Mouse (Mus musculus) intestine, embryonic 15.5 days (tissue): ENCODE measurements around the gene Eps8. TPM values are rescaled to one million over a fixed set of nuclear protein-coding genes. Genes with fewer than 3 reads are reported as not detected.

Experiments used
- ATAC-seq: fragments of 200-750 bp; cut with Nextera tagmentation; 2 replicates; pipeline ENCODE4 v1.8.0; 2017; ENCODE audit warnings: moderate TSS enrichment, moderate library complexity
- H3K27ac ChIP-seq: fragments of 300-500 bp; sonication (generic); 2 replicates; pipeline ENCODE4 v1.5.1; 2015; ENCODE audit warnings: mild to moderate bottlenecking, inconsistent platforms
- H3K27me3 ChIP-seq: fragments of 300-500 bp; sonication (generic); replicated peaks from 2 replicates; pipeline ENCODE4 v1.6.1; 2015; ENCODE audit warnings: inconsistent platforms
- H3K36me3 ChIP-seq: fragments of 300-500 bp; sonication (generic); 2 replicates; pipeline ENCODE4 v1.6.1; 2015; ENCODE audit warnings: inconsistent platforms
- H3K4me1 ChIP-seq: fragments of 300-500 bp; sonication (generic); replicated peaks from 2 replicates; pipeline ENCODE4 v1.6.1; 2015; ENCODE audit warnings: inconsistent platforms
- H3K4me2 ChIP-seq: fragments of 300-500 bp; sonication (generic); replicated peaks from 2 replicates; pipeline ENCODE4 v1.6.1; 2015; ENCODE audit warnings: mild to moderate bottlenecking, inconsistent platforms
- H3K4me3 ChIP-seq: fragments of 300-500 bp; sonication (generic); replicated peaks from 2 replicates; pipeline ENCODE4 v1.5.1; 2015; ENCODE audit warnings: inconsistent platforms
- H3K9ac ChIP-seq: fragments of 300-500 bp; sonication (generic); 2 replicates; pipeline ENCODE4 v1.6.1; 2015; ENCODE audit warnings: inconsistent platforms
- H3K9me3 ChIP-seq: fragments of 300-500 bp; sonication (generic); 2 replicates; pipeline ENCODE4 v1.6.1; 2016; ENCODE audit warnings: inconsistent platforms
- WGBS: fragments of 180-500 bp; shearing (Covaris S2); methylation state at CpG from one replicate; pipeline ENCODE4 v1.1.7; 2015; 5-methylcytosine and 5-hydroxymethylcytosine counted together
- polyA plus RNA-seq: library from polyadenylated mRNA; unstranded; fragments of >200 nt; fragmentation: Nextera tagmentation; extraction: Ambion mirVana; gene quantifications from 2 replicates; pipeline ENCODE4 v1.2.1, GENCODE M21; 2015

Gene Eps8
- polyA plus RNA-seq, 1 experiment from 2014 or later: 85.2 TPM

GRCm38 (mm10) chr6:137556636-137557035, 98.0 kb downstream of the Eps8 start:
- Histone ChIP-seq H3K4me3 (no peak overlapping the region), H3K4me1 (peaks cover 7% of the 10 kb centered on the region; the same call in 1 of the 2 replicates), H3K4me2 (no peak overlapping the region), H3K36me3 (peaks cover 4% of the 10 kb centered on the region; the same call in 1 of the 2 replicates), H3K9me3 (no peaks in the 10 kb centered on the region), H3K27me3 (no peaks in the 10 kb centered on the region), H3K9ac (no peak overlapping the region), H3K27ac (no peak overlapping the region)
- WGBS: 93% methylated on average over 5 of the region's 5 CpGs
- ATAC-seq: no peak

- WGBS: 47% methylated on average over 8 of the region's 8 CpGs
- Histone ChIP-seq H3K27ac (peak overlapping the region; percentile 76), H3K27me3 (no peaks in the 10 kb centered on the region), H3K36me3 (peaks cover 4% of the 10 kb centered on the region; the same call in 1 of the 2 replicates), H3K4me1 (peaks cover 8% of the 10 kb centered on the region; the same call in 1 of the 2 replicates), H3K4me2 (0 out of 2 replicates have a peak overlapping the region, but pooled peaks have one; percentile 22), H3K9ac (no peak overlapping the region), H3K4me3 (no peak overlapping the region), H3K9me3 (no peaks in the 10 kb centered on the region)
- peak; percentile 89 for ATAC-seq
These were observed 104.5 kb downstream of the Eps8 start for GRCm38 (mm10) chr6:137550181-137550580.

- no peaks in the 10 kb centered on the region for H3K9me3 ChIP-seq
- no peak overlapping the region for H3K9ac ChIP-seq
- no peak overlapping the region for H3K4me3 ChIP-seq
- peaks cover 6% of the 10 kb centered on the region; the same call in 1 of the 2 replicates for H3K4me1 ChIP-seq
- ATAC-seq: no peak
- H3K36me3 ChIP-seq: peaks cover 4% of the 10 kb centered on the region; the same call in 1 of the 2 replicates
- 62% methylated on average over 5 of the region's 5 CpGs for WGBS
- H3K27me3 ChIP-seq: no peaks in the 10 kb centered on the region
- H3K27ac ChIP-seq: no peak overlapping the region
- H3K4me2 ChIP-seq: no peak overlapping the region
These were observed 106.1 kb downstream of the Eps8 start for GRCm38 (mm10) chr6:137548613-137549012.

- Histone ChIP-seq H3K4me1 (peaks cover 9% of the 10 kb centered on the region), H3K9me3 (no peaks in the 10 kb centered on the region), H3K9ac (no peak overlapping the region), H3K36me3 (peaks cover under 1% of the 10 kb centered on the region; the same call in 1 of the 2 replicates), H3K27me3 (no peaks in the 10 kb centered on the region), H3K4me3 (no peak overlapping the region), H3K27ac (no peak overlapping the region), H3K4me2 (no peak overlapping the region)
- WGBS: 60% methylated on average over 2 of the region's 2 CpGs
- no peak for ATAC-seq
These were observed 107.1 kb downstream of the Eps8 start for GRCm38 (mm10) chr6:137547555-137547954.

GRCm38 (mm10) chr6:137546101-137546500, 108.6 kb downstream of the Eps8 start:
- ATAC-seq: no peak
- H3K4me3 ChIP-seq: no peak overlapping the region
- no peak overlapping the region for H3K4me2 ChIP-seq
- H3K9ac ChIP-seq: no peak overlapping the region
- peaks cover 14% of the 10 kb centered on the region for H3K4me1 ChIP-seq
- no peaks in the 10 kb centered on the region for H3K9me3 ChIP-seq
- WGBS: 97% methylated on average over 6 of the region's 6 CpGs
- no peaks in the 10 kb centered on the region for H3K27me3 ChIP-seq
- H3K27ac ChIP-seq: no peak overlapping the region
- H3K36me3 ChIP-seq: no peaks in the 10 kb centered on the region

- no peaks in the 10 kb centered on the region for H3K36me3 ChIP-seq
- no peak overlapping the region for H3K27ac ChIP-seq
- no peaks in the 10 kb centered on the region for H3K9me3 ChIP-seq
- no peak overlapping the region for H3K4me2 ChIP-seq
- H3K4me1 ChIP-seq: peaks cover 12% of the 10 kb centered on the region
- 88% methylated on average over 3 of the region's 3 CpGs for WGBS
- H3K27me3 ChIP-seq: no peaks in the 10 kb centered on the region
- H3K9ac ChIP-seq: no peak overlapping the region
- no peak overlapping the region for H3K4me3 ChIP-seq
- no peak for ATAC-seq
These were observed 109.3 kb downstream of the Eps8 start for GRCm38 (mm10) chr6:137545341-137545740.

GRCm38 (mm10) chr6:137542231-137543152, 112.2 kb downstream of the Eps8 start:
- Histone ChIP-seq H3K9ac (no peak overlapping the region), H3K4me1 (peaks cover 8% of the 10 kb centered on the region; the same call in 1 of the 2 replicates), H3K4me3 (no peak overlapping the region), H3K36me3 (no peaks in the 10 kb centered on the region), H3K4me2 (peak overlapping the region; percentile 20), H3K27ac (peak overlapping the region; percentile 75), H3K9me3 (no peaks in the 10 kb centered on the region), H3K27me3 (no peaks in the 10 kb centered on the region)
- no peak for ATAC-seq
- 22% methylated on average over 10 of the region's 10 CpGs for WGBS

- peak; percentile 69 for ATAC-seq
- Histone ChIP-seq H3K36me3 (no peaks in the 10 kb centered on the region), H3K4me1 (peaks cover 8% of the 10 kb centered on the region; the same call in 1 of the 2 replicates), H3K4me3 (0 out of 2 replicates have a peak overlapping the region, but pooled peaks have one; percentile 4), H3K27me3 (no peaks in the 10 kb centered on the region), H3K27ac (peak overlapping the region; percentile 75), H3K9me3 (no peaks in the 10 kb centered on the region), H3K9ac (no peak overlapping the region), H3K4me2 (peak overlapping the region; percentile 20)
- WGBS: 41% methylated on average over 17 of the region's 17 CpGs
These were observed 113.2 kb downstream of the Eps8 start for GRCm38 (mm10) chr6:137541216-137542176.

- Histone ChIP-seq H3K27me3 (no peaks in the 10 kb centered on the region), H3K4me3 (no peak overlapping the region), H3K9me3 (no peaks in the 10 kb centered on the region), H3K4me2 (peak overlapping the region; percentile 20), H3K27ac (peak overlapping the region; percentile 75), H3K9ac (no peak overlapping the region), H3K4me1 (peaks cover 8% of the 10 kb centered on the region; the same call in 1 of the 2 replicates), H3K36me3 (peaks cover 4% of the 10 kb centered on the region; the same call in 1 of the 2 replicates)
- peak; percentile 80 for ATAC-seq
- WGBS: 61% methylated on average over 5 of the region's 5 CpGs
These were observed 113.9 kb downstream of the Eps8 start for GRCm38 (mm10) chr6:137540800-137541199.

GRCm38 (mm10) chr6:137540346-137540745, 114.3 kb downstream of the Eps8 start:
- Histone ChIP-seq H3K4me1 (peaks cover 8% of the 10 kb centered on the region; the same call in 1 of the 2 replicates), H3K4me2 (no peak overlapping the region; the same call in 1 of the 2 replicates), H3K36me3 (peaks cover 6% of the 10 kb centered on the region; the same call in 1 of the 2 replicates), H3K27me3 (no peaks in the 10 kb centered on the region), H3K9me3 (no peaks in the 10 kb centered on the region), H3K9ac (no peak overlapping the region), H3K4me3 (no peak overlapping the region), H3K27ac (peak overlapping the region; percentile 75)
- ATAC-seq: peak; percentile 40; the same call in 1 of the 2 replicates
- 66% methylated on average over 6 of the region's 6 CpGs for WGBS

GRCm38 (mm10) chr6:137539219-137539618, 115.5 kb downstream of the Eps8 start:
- H3K4me1 ChIP-seq: peaks cover 8% of the 10 kb centered on the region; the same call in 1 of the 2 replicates
- peaks cover 6% of the 10 kb centered on the region; the same call in 1 of the 2 replicates for H3K36me3 ChIP-seq
- H3K9ac ChIP-seq: no peak overlapping the region
- 39% methylated on average over 7 of the region's 7 CpGs for WGBS
- H3K27me3 ChIP-seq: no peaks in the 10 kb centered on the region
- H3K9me3 ChIP-seq: no peaks in the 10 kb centered on the region
- 0 out of 2 replicates have a peak overlapping the region, but pooled peaks have one; percentile 7 for H3K4me2 ChIP-seq
- ATAC-seq: peak; percentile 34
- H3K27ac ChIP-seq: 0 out of 2 replicates have a peak overlapping the region, but pooled peaks have one; percentile 14
- H3K4me3 ChIP-seq: no peak overlapping the region
